Mouse (Mus musculus): ENCODE results near the gene Itpk1.

GRCm38 (mm10) chr12:102607066-102607465 lies 97.7 kb downstream of the Itpk1 start:
- TF ChIP-seq CTCF (IDR thresholded peaks at IDR 0.05; ENCODE audit: low read depth, low read length) (no peak), EP300 (IDR thresholded peaks at IDR 0.05; ENCODE audit: insufficient read depth, low read depth, low read length) (no peak)
